Mouse (Mus musculus) liver, embryonic 15.5 days (tissue): ENCODE data around the gene Grid1. TPM values are rescaled to one million over a fixed set of nuclear protein-coding genes. Genes with fewer than 3 reads are reported as not detected.

ENCODE experiments used
- ATAC-seq: fragments of 200-750 bp; cut with Nextera tagmentation; 2 replicates; pipeline ENCODE4 v1.8.0; 2017; ENCODE audit warnings: moderate number of reproducible peaks, mild to moderate bottlenecking, moderate library complexity; ENCODE audit not compliant: insufficient read depth
- H3K27ac ChIP-seq: fragments of 300-500 bp; sonication (generic); replicated peaks from 2 replicates; pipeline ENCODE4 v1.5.1; 2015; ENCODE audit warnings: mild to moderate bottlenecking, inconsistent platforms
- H3K27me3 ChIP-seq: fragments of 300-500 bp; sonication (generic); 2 replicates; pipeline ENCODE4 v1.6.1; 2015; ENCODE audit warnings: mild to moderate bottlenecking, inconsistent platforms
- H3K36me3 ChIP-seq: fragments of 300-500 bp; sonication (generic); replicated peaks from 2 replicates; pipeline ENCODE4 v1.6.1; 2015; ENCODE audit warnings: moderate library complexity, mild to moderate bottlenecking, inconsistent platforms
- H3K4me1 ChIP-seq: fragments of 300-500 bp; sonication (generic); replicated peaks from 2 replicates; pipeline ENCODE4 v1.6.1; 2015; ENCODE audit warnings: inconsistent platforms
- H3K4me2 ChIP-seq: fragments of 300-500 bp; sonication (generic); 2 replicates; pipeline ENCODE4 v1.6.1; 2015; ENCODE audit warnings: moderate library complexity, mild to moderate bottlenecking, inconsistent platforms
- H3K4me3 ChIP-seq: fragments of 300-500 bp; sonication (generic); replicated peaks from 2 replicates; pipeline ENCODE4 v1.5.1; 2015; ENCODE audit warnings: mild to moderate bottlenecking, inconsistent platforms
- H3K9ac ChIP-seq: fragments of 300-500 bp; sonication (generic); 2 replicates; pipeline ENCODE4 v1.6.1; 2015; ENCODE audit warnings: moderate library complexity, mild to moderate bottlenecking, inconsistent platforms
- H3K9me3 ChIP-seq: fragments of 300-500 bp; sonication (generic); replicated peaks from 2 replicates; pipeline ENCODE4 v1.6.1; 2016; ENCODE audit warnings: inconsistent platforms
- WGBS: fragments of 180-500 bp; shearing (Covaris S2); methylation state at CpG from one replicate; pipeline ENCODE4 v1.1.7; 2015; ENCODE audit warnings: mixed read lengths; ENCODE audit not compliant: insufficient replicate concordance; 5-methylcytosine and 5-hydroxymethylcytosine counted together
- polyA plus RNA-seq: library from polyadenylated mRNA; unstranded; fragments of >200 nt; fragmentation: Nextera tagmentation; extraction: Ambion mirVana; gene quantifications from 2 replicates; pipeline ENCODE4 v1.2.1, GENCODE M21; 2015

Gene Grid1
- polyA plus RNA-seq, 1 experiment from 2014 or later = 0.10 TPM

GRCm38 (mm10) chr14:35120089-35120488 lies 300.2 kb downstream of the Grid1 start:
- Histone ChIP-seq H3K27me3 (no peaks in the 10 kb centered on the region), H3K4me1 (no peaks in the 10 kb centered on the region), H3K27ac (no peak overlapping the region), H3K4me2 (no peak overlapping the region), H3K36me3 (no peaks in the 10 kb centered on the region), H3K9ac (no peak overlapping the region), H3K4me3 (no peak overlapping the region), H3K9me3 (no peaks in the 10 kb centered on the region)
- WGBS = 41% methylated on average over 2 of the region's 2 CpGs
- peak; percentile 34; the same call in 1 of the 2 replicates for ATAC-seq

DNA sequence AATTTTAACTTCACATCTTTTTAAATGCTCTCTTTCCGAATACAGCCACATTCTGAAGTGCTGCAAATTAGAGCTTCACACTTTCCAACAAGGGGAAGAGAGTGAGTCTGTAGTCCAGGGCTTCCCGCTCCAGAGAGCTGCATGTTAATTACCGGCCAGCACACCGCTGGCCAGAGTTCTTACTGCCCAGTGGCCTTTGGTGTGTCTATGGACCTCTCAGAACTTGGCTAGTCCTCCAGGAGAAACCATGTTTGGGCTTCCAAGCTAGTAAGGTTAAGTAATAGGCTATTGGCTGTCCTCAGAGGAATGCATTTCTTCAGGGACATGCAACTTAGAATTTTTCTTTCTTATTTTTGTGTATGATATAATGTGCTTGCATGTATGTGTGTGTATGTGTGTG lies 301.0 kb downstream of the Grid1 start:
- H3K4me1 ChIP-seq = 0 out of 2 replicates have a peak, but pooled peaks cover 3% of the 10 kb centered on the region
- no peak for ATAC-seq
- no peak overlapping the region for H3K27ac ChIP-seq

GRCm38 (mm10) chr14:35122111-35122510 lies 302.2 kb downstream of the Grid1 start:
- no peak overlapping the region for H3K9ac ChIP-seq
- no peaks in the 10 kb centered on the region for H3K27me3 ChIP-seq
- H3K4me1 ChIP-seq = 0 out of 2 replicates have a peak, but pooled peaks cover 3% of the 10 kb centered on the region
- H3K36me3 ChIP-seq = no peaks in the 10 kb centered on the region
- no peak overlapping the region for H3K4me3 ChIP-seq
- no peak overlapping the region for H3K4me2 ChIP-seq
- H3K9me3 ChIP-seq = no peaks in the 10 kb centered on the region
- no peak for ATAC-seq
- 34% methylated on average over 3 of the region's 3 CpGs for WGBS
- H3K27ac ChIP-seq = no peak overlapping the region

More for the DNA sequence above, 301.0 kb downstream of the Grid1 start:
- Histone ChIP-seq H3K27me3 (no peaks in the 10 kb centered on the region), H3K9me3 (no peaks in the 10 kb centered on the region), H3K9ac (no peak overlapping the region), H3K36me3 (no peaks in the 10 kb centered on the region), H3K4me3 (no peak overlapping the region), H3K4me2 (no peak overlapping the region)
- WGBS = 56% methylated on average over 4 of the region's 4 CpGs

DNA sequence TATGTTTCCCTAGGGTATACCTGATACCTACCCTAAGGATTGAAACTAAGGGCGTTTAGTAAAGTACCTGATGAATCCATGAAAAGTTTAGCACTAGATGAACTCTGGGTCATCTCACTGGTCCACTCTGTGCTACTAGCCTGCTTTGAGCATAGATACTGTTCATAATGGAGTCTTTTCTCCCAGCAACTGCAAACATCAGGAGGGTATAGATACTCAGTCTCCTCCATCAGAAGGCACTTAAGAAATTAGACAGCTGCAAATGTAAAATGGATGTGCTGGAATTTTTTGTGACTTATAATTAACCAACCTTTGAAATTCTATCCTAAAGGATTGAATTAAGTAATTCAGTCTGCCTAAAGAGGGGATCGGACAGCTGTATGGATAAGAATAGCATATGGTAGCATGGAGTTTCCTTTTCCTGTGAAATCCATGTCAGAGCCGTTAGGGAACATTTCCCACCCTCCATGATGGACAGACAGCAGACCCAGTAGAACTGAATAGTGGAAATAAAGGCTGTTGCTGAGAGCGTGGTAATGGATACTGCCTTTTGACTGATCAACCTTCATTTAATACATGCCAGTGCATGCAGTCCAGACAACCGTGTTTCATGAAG lies 303.5 kb downstream of the Grid1 start:
- no peak for ATAC-seq
- H3K27me3 ChIP-seq = no peaks in the 10 kb centered on the region
- 49% methylated on average over 5 of the region's 5 CpGs for WGBS
- H3K36me3 ChIP-seq = no peaks in the 10 kb centered on the region
- 0 out of 2 replicates have a peak, but pooled peaks cover 3% of the 10 kb centered on the region for H3K4me1 ChIP-seq
- H3K4me3 ChIP-seq = no peak overlapping the region
- H3K9ac ChIP-seq = no peak overlapping the region
- H3K27ac ChIP-seq = no peak overlapping the region
- H3K4me2 ChIP-seq = no peak overlapping the region
- no peaks in the 10 kb centered on the region for H3K9me3 ChIP-seq

GRCm38 (mm10) chr14:35127616-35128015 lies 307.7 kb downstream of the Grid1 start:
- Histone ChIP-seq H3K9me3 (no peaks in the 10 kb centered on the region), H3K27me3 (no peaks in the 10 kb centered on the region), H3K9ac (no peak overlapping the region), H3K4me3 (no peak overlapping the region), H3K36me3 (no peaks in the 10 kb centered on the region), H3K4me2 (no peak overlapping the region), H3K27ac (no peak overlapping the region), H3K4me1 (0 out of 2 replicates have a peak, but pooled peaks cover 3% of the 10 kb centered on the region)
- 72% methylated on average over 8 of the region's 8 CpGs for WGBS
- ATAC-seq = no peak

- no peak for ATAC-seq
- no peak overlapping the region for H3K4me2 ChIP-seq
- no peaks in the 10 kb centered on the region for H3K4me1 ChIP-seq
- H3K4me3 ChIP-seq = no peak overlapping the region
- 55% methylated on average over 2 of the region's 2 CpGs for WGBS
- no peaks in the 10 kb centered on the region for H3K9me3 ChIP-seq
- H3K27me3 ChIP-seq = no peaks in the 10 kb centered on the region
- no peak overlapping the region for H3K9ac ChIP-seq
- no peaks in the 10 kb centered on the region for H3K36me3 ChIP-seq
- no peak overlapping the region for H3K27ac ChIP-seq
These were observed 315.1 kb downstream of the Grid1 start for GRCm38 (mm10) chr14:35135056-35135455.

DNA sequence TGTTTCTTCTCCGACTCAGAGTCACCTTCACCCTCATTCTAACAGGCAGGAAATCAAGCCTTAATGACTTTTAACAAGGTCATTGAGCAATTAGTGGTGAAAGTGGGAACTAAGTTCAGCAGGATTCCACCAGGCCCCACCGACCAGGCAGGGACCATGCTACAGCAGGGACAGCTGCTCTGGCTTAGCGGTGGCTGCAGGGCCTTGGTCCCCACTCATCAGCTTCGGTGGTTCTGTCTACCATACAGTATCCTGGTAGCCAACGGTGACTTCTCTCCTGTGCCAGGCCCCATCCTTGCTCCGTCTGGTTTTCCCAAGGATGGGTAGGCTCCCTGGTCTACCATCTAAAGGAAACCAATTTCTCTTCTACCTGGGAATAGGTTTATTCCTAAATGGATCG lies 318.2 kb downstream of the Grid1 start:
- Histone ChIP-seq H3K9ac (no peak overlapping the region), H3K4me2 (no peak overlapping the region), H3K4me1 (no peaks in the 10 kb centered on the region), H3K9me3 (no peaks in the 10 kb centered on the region), H3K4me3 (no peak overlapping the region), H3K27me3 (no peaks in the 10 kb centered on the region), H3K36me3 (no peaks in the 10 kb centered on the region), H3K27ac (no peak overlapping the region)
- WGBS = 53% methylated on average over 7 of the region's 7 CpGs
- no peak for ATAC-seq

DNA sequence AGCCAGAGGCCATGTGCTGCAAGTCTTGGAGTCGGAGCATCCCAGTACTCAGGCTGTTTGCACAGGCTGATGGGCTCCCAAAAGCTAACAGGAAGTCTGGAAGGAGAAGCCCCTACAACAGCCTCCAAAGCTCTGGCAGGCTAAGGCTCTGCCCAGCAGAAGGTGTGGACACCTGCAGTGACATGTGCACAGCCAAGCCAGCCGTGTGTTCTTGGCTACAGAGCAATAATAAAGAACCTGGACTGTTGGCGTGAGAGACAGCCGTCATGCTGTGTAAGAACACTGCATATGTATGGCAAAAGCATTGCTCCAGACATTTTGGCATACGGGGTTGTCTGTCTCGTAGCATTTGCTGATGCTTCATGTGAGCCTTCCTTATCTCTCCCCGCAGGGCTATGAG lies 319.9 kb downstream of the Grid1 start:
- H3K9ac ChIP-seq = no peak overlapping the region
- no peak overlapping the region for H3K27ac ChIP-seq
- no peaks in the 10 kb centered on the region for H3K4me1 ChIP-seq
- ATAC-seq = no peak
- H3K27me3 ChIP-seq = no peaks in the 10 kb centered on the region
- no peaks in the 10 kb centered on the region for H3K36me3 ChIP-seq
- no peaks in the 10 kb centered on the region for H3K9me3 ChIP-seq
- 54% methylated on average over 7 of the region's 7 CpGs for WGBS
- no peak overlapping the region for H3K4me2 ChIP-seq
- H3K4me3 ChIP-seq = no peak overlapping the region

- Histone ChIP-seq H3K27ac (no peak overlapping the region), H3K9me3 (no peaks in the 10 kb centered on the region), H3K4me2 (no peak overlapping the region), H3K27me3 (no peaks in the 10 kb centered on the region), H3K9ac (no peak overlapping the region), H3K4me3 (no peak overlapping the region), H3K36me3 (no peaks in the 10 kb centered on the region), H3K4me1 (no peaks in the 10 kb centered on the region)
- WGBS = 62% methylated on average over 3 of the region's 3 CpGs
- ATAC-seq = no peak
These were observed 332.5 kb downstream of the Grid1 start for GRCm38 (mm10) chr14:35152450-35152849.

- 32% methylated on average over 3 of the region's 3 CpGs for WGBS
- no peak overlapping the region for H3K4me3 ChIP-seq
- H3K9me3 ChIP-seq = no peaks in the 10 kb centered on the region
- no peak for ATAC-seq
- H3K27ac ChIP-seq = 0 out of 2 replicates have a peak overlapping the region, but pooled peaks have one; percentile 34
- H3K27me3 ChIP-seq = no peaks in the 10 kb centered on the region
- no peak overlapping the region for H3K4me2 ChIP-seq
- H3K36me3 ChIP-seq = no peaks in the 10 kb centered on the region
- no peaks in the 10 kb centered on the region for H3K4me1 ChIP-seq
- no peak overlapping the region for H3K9ac ChIP-seq
These were observed 333.9 kb downstream of the Grid1 start for GRCm38 (mm10) chr14:35153701-35154277.

DNA sequence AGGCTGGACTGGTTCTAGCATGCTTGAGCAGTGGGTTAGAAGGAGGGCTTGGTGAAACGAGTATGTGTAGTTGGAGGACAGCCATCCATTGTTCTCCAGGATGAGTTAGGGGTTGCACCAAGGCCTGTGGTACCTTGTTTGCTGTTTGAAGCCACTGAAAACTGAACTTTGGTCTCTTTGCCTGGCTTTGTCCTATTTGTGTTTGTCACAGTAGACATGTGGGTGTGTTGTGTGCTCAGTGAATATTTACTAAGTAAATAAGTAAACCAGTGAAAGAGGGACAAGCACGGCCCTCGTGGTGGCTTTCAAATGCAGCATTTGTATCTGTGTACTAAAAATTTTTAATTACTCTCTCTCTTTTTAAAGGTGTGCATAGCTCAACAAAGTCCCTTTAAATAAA lies 334.5 kb downstream of the Grid1 start:
- no peak overlapping the region for H3K4me2 ChIP-seq
- H3K27me3 ChIP-seq = no peaks in the 10 kb centered on the region
- no peaks in the 10 kb centered on the region for H3K36me3 ChIP-seq
- H3K4me1 ChIP-seq = no peaks in the 10 kb centered on the region; the same call in 1 of the 2 replicates
- 42% methylated on average over 3 of the region's 3 CpGs for WGBS
- no peaks in the 10 kb centered on the region for H3K9me3 ChIP-seq
- peak; percentile 73 for ATAC-seq
- no peak overlapping the region for H3K4me3 ChIP-seq
- H3K27ac ChIP-seq = 0 out of 2 replicates have a peak overlapping the region, but pooled peaks have one; percentile 34
- H3K9ac ChIP-seq = no peak overlapping the region
